In the genomic region with DNA sequence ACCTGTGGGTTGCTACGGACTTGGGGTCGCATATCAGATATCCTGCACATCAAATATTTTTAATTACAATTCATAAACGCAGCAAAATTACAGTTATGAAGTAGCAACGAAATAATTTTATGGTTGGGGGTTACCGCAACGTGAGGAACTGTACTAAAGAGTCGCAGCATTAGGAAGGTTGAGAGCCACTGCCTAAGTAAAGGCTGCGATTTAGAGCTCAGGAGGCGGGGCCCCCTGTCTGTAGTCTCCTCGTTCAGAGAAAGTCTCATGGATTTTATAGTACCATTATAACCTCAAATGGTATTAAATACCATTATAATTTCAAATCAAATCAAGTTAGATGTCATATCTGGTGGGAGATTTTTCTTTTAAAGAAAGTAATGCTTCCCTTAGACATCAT, we compare ENCODE assay signal across 8 mouse cellular contexts. TPM values are rescaled to one million over a fixed set of nuclear protein-coding genes. Genes with fewer than 3 reads are reported as not detected.
DNase-seq lines count a peak whose midpoint lies in the region; ATAC-seq and TF ChIP-seq lines count a peak whose summit lies in the region.

No protein-coding gene starts in this region.

- no peak for TF ChIP-seq POLR2A in ES-Bruce4 (IDR thresholded peaks at IDR 0.05; ENCODE audit: insufficient read depth, low read length)

- ATAC-seq in forebrain, embryonic 16.5 days: no peak
- ATAC-seq in liver, embryonic 15.5 days (ENCODE audit: insufficient read depth): no peak

- peak overlapping the region; percentile 83 for H3K27ac ChIP-seq in heart, embryonic 10.5 days
- H3K27ac ChIP-seq in ES-Bruce4 (ENCODE audit: insufficient read depth, low read length): no peak overlapping the region
- no peak overlapping the region for H3K27ac ChIP-seq in forebrain, embryonic 16.5 days (ENCODE audit: low read length)
- peak overlapping the region; percentile 79 for H3K27ac ChIP-seq in liver, embryonic 15.5 days (replicated peaks)

- peak overlapping the region; percentile 56 for H3K4me2 ChIP-seq in forebrain, embryonic 16.5 days (ENCODE audit: low read length)
- peak overlapping the region; percentile 80 for H3K4me2 ChIP-seq in liver, embryonic 15.5 days

- no peak for TF ChIP-seq CTCF in ES-Bruce4 (IDR thresholded peaks at IDR 0.05; ENCODE audit: low read depth, low read length)

- TF ChIP-seq EP300 in ES-Bruce4 (IDR thresholded peaks at IDR 0.05; ENCODE audit: insufficient read depth, low read depth, low read length): no peak

- no peaks in the 10 kb centered on the region for H3K4me1 ChIP-seq in heart, embryonic 10.5 days
- H3K4me1 ChIP-seq in ES-Bruce4 (ENCODE audit: control insufficient read depth, insufficient read depth, low read length): no peaks in the 10 kb centered on the region
- H3K4me1 ChIP-seq in forebrain, embryonic 16.5 days (replicated peaks; ENCODE audit: control insufficient read depth, insufficient read depth, low read length): peaks cover under 1% of the 10 kb centered on the region
- H3K4me1 ChIP-seq in liver, embryonic 15.5 days (replicated peaks): peaks cover 10% of the 10 kb centered on the region

- intact Hi-C loops in gastrocnemius, postnatal 14 days (cut with DNase I; ENCODE audit: low total_unique reads): no loop called here

- H3K27me3 ChIP-seq in heart, embryonic 10.5 days (ENCODE audit: insufficient read depth, poor library complexity, severe bottlenecking): no peaks in the 10 kb centered on the region
- H3K27me3 ChIP-seq in ES-Bruce4 (ENCODE audit: control insufficient read depth, insufficient read depth, low read length, poor library complexity, severe bottlenecking): no peaks in the 10 kb centered on the region
- no peaks in the 10 kb centered on the region for H3K27me3 ChIP-seq in forebrain, embryonic 16.5 days (replicated peaks; ENCODE audit: control insufficient read depth, insufficient read depth, low read length)
- no peaks in the 10 kb centered on the region for H3K27me3 ChIP-seq in liver, embryonic 15.5 days

- H3K36me3 ChIP-seq in heart, embryonic 10.5 days: no peaks in the 10 kb centered on the region
- no peaks in the 10 kb centered on the region for H3K36me3 ChIP-seq in ES-Bruce4 (ENCODE audit: control insufficient read depth, insufficient read depth, low read length, poor library complexity, severe bottlenecking)
- H3K36me3 ChIP-seq in forebrain, embryonic 16.5 days (ENCODE audit: control insufficient read depth, insufficient read depth): no peaks in the 10 kb centered on the region
- H3K36me3 ChIP-seq in liver, embryonic 15.5 days (replicated peaks): no peaks in the 10 kb centered on the region

- peak overlapping the region; percentile 28; the same call in 1 of the 2 replicates for H3K9ac ChIP-seq in ES-Bruce4 (ENCODE audit: low read depth, poor library complexity, severe bottlenecking)
- no peak overlapping the region; the same call in 1 of the 2 replicates for H3K9ac ChIP-seq in forebrain, embryonic 16.5 days (replicated peaks; ENCODE audit: low read depth, low read length)
- H3K9ac ChIP-seq in liver, embryonic 15.5 days: peak overlapping the region; percentile 62

- H3K9me3 ChIP-seq in heart, embryonic 10.5 days: no peaks in the 10 kb centered on the region
- H3K9me3 ChIP-seq in ES-Bruce4 (replicated peaks; ENCODE audit: control insufficient read depth, insufficient read depth, low read length, poor library complexity, severe bottlenecking): no peaks in the 10 kb centered on the region
- no peaks in the 10 kb centered on the region for H3K9me3 ChIP-seq in forebrain, embryonic 16.5 days (ENCODE audit: control insufficient read depth, low read length)
- no peaks in the 10 kb centered on the region for H3K9me3 ChIP-seq in liver, embryonic 15.5 days (replicated peaks)

- DNase-seq in heart, embryonic 10.5 days (ENCODE audit: low spot score): no peak
- no peak for DNase-seq in heart, adult 8-10 months (ENCODE audit: low spot score)
- DNase-seq in gastrocnemius, postnatal 14 days: no peak
- DNase-seq in cerebellum, adult 18-20 months: no peak
- DNase-seq in frontal cortex, adult 2 months (ENCODE audit: extremely low spot score in 1 of 2, low spot score in 1 of 2): no peak

- peak overlapping the region; percentile 69 for H3K4me3 ChIP-seq in heart, embryonic 10.5 days
- no peak overlapping the region for H3K4me3 ChIP-seq in ES-Bruce4 (ENCODE audit: low read depth, low read length)
- peak overlapping the region; percentile 58 for H3K4me3 ChIP-seq in forebrain, embryonic 16.5 days (replicated peaks; ENCODE audit: low read length)
- peak overlapping the region; percentile 67 for H3K4me3 ChIP-seq in liver, embryonic 15.5 days (replicated peaks)

- WGBS in heart, embryonic 10.5 days: 4% methylated on average over 10 of the region's 10 CpGs
- WGBS in forebrain, embryonic 16.5 days: 3% methylated on average over 10 of the region's 10 CpGs
- 2% methylated on average over 10 of the region's 10 CpGs for WGBS in liver, embryonic 15.5 days (ENCODE audit: insufficient replicate concordance)

RNA-seq across cellular contexts. Expression of gene Dnajc12, which starts 4.7 kb away (rescaled TPM):
- 6.7 and 10.8 TPM in 2 replicates for polyA plus RNA-seq in heart, embryonic 10.5 days (2016; fragmentation: Nextera tagmentation; extraction: Ambion mirVana)
- 10 to 100 TPM; 14.6 to 19.2 (median 19.0) TPM for total RNA-seq in heart, adult 8-10 months (2022)
- polyA plus RNA-seq in ES-Bruce4 (2011; ENCODE audit: insufficient read depth, insufficient read length, low read depth, missing spikeins): 3.7 and 4.6 TPM in 2 replicates
- 6.9 and 7.3 TPM in 2 replicates for polyA plus RNA-seq in forebrain, embryonic 16.5 days (2015; fragmentation: Nextera tagmentation; extraction: Ambion mirVana)
- 14.8 and 16.7 TPM in 2 replicates for polyA plus RNA-seq in liver, embryonic 15.5 days (2015; fragmentation: Nextera tagmentation; extraction: Ambion mirVana)
- total RNA-seq in gastrocnemius, postnatal 14 days (2021): 10 to 100 TPM in 1 of 2 experiments, 1 to 10 TPM in 1; 9.9 to 11.5 TPM
- polyA plus RNA-seq in frontal cortex, adult 2 months (2012; rRNA removed): 19.1 and 23.4 TPM in 2 replicates

RNA-seq across cellular contexts. Expression of gene Sirt1, which starts 5.5 kb away (rescaled TPM):
- 2.4 and 5.2 TPM in 2 replicates for polyA plus RNA-seq in heart, embryonic 10.5 days (2016; fragmentation: Nextera tagmentation; extraction: Ambion mirVana)
- 10 to 100 TPM in 2 of 4 experiments, 1 to 10 TPM in 2; 9.3 to 12.3 (median 10.7) TPM for total RNA-seq in heart, adult 8-10 months (2022)
- polyA plus RNA-seq in ES-Bruce4 (2011; ENCODE audit: insufficient read depth, insufficient read length, low read depth, missing spikeins): 53.5 and 54.2 TPM in 2 replicates
- 4.2 and 5.2 TPM in 2 replicates for polyA plus RNA-seq in forebrain, embryonic 16.5 days (2015; fragmentation: Nextera tagmentation; extraction: Ambion mirVana)
- 3.1 and 3.5 TPM in 2 replicates for polyA plus RNA-seq in liver, embryonic 15.5 days (2015; fragmentation: Nextera tagmentation; extraction: Ambion mirVana)
- 1 to 10 TPM; 6.1 to 7.8 TPM for total RNA-seq in gastrocnemius, postnatal 14 days (2021)
- polyA plus RNA-seq in frontal cortex, adult 2 months (2012; rRNA removed): 11.8 and 12.9 TPM in 2 replicates

RNA-seq across cellular contexts. Expression of gene Gm7075, which starts 34.6 kb away (rescaled TPM):
- polyA plus RNA-seq in heart, embryonic 10.5 days (2016; fragmentation: Nextera tagmentation; extraction: Ambion mirVana): not detected in 2 replicates
- total RNA-seq in heart, adult 8-10 months (2022): not detected
- not detected in 2 replicates for polyA plus RNA-seq in ES-Bruce4 (2011; ENCODE audit: insufficient read depth, insufficient read length, low read depth, missing spikeins)
- not detected in 2 replicates for polyA plus RNA-seq in forebrain, embryonic 16.5 days (2015; fragmentation: Nextera tagmentation; extraction: Ambion mirVana)
- not detected in 2 replicates for polyA plus RNA-seq in liver, embryonic 15.5 days (2015; fragmentation: Nextera tagmentation; extraction: Ambion mirVana)
- total RNA-seq in gastrocnemius, postnatal 14 days (2021): not detected
- not detected in 2 replicates for polyA plus RNA-seq in frontal cortex, adult 2 months (2012; rRNA removed)

RNA-seq across cellular contexts. Expression of gene Ctnna3, which starts 42.9 kb away (rescaled TPM):
- polyA plus RNA-seq in heart, embryonic 10.5 days (2016; fragmentation: Nextera tagmentation; extraction: Ambion mirVana): 14.2 and 22.7 TPM in 2 replicates
- 10 to 100 TPM; 52.0 to 66.8 (median 54.9) TPM for total RNA-seq in heart, adult 8-10 months (2022)
- polyA plus RNA-seq in ES-Bruce4 (2011; ENCODE audit: insufficient read depth, insufficient read length, low read depth, missing spikeins): not detected in 2 replicates
- polyA plus RNA-seq in forebrain, embryonic 16.5 days (2015; fragmentation: Nextera tagmentation; extraction: Ambion mirVana): 0.81 and 1.1 TPM in 2 replicates
- 0.03 and 0.12 TPM in 2 replicates for polyA plus RNA-seq in liver, embryonic 15.5 days (2015; fragmentation: Nextera tagmentation; extraction: Ambion mirVana)
- 10 to 100 TPM; 19.1 to 20.2 TPM for total RNA-seq in gastrocnemius, postnatal 14 days (2021)
- polyA plus RNA-seq in frontal cortex, adult 2 months (2012; rRNA removed): 0.46 and 0.70 TPM in 2 replicates

Comparison
In these comparisons a context has a peak if more than half of its experiments do, and no peak if none do; other contexts are left out.
1. H3K27ac ChIP-seq: peak in heart, embryonic 10.5 days (single experiment) and liver, embryonic 15.5 days (single experiment); none in ES-Bruce4 (single experiment) and forebrain, embryonic 16.5 days (single experiment).